ENCODE assay signal across 8 mouse cellular contexts in the genomic region with DNA sequence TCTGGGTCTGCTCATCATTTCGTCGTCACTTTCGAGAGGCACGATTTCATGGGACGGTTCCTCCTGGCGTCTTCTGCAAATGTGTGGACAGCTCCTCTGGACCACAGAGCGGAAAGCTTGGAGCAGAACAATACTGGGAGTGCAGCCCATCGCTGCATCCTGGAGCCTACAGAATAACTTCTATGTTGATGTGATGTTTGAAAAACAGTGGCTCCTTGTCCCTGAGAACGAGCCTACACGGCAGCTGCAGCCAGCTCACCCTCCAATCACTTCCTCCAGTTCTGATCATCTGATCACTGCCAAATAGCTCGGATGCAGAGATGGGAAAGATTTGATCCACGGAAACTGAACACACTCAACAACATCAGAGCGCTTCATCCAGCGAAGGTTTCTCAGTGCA. TPM values are rescaled to one million over a fixed set of nuclear protein-coding genes. Genes with fewer than 3 reads are reported as not detected.
DNase-seq lines count a peak whose midpoint lies in the region; ATAC-seq lines count a peak whose summit lies in the region.

No protein-coding gene starts in this region.

- H3K9ac ChIP-seq in stomach, embryonic 16.5 days (ENCODE audit: low read length): no peak overlapping the region; the same call in 1 of the 2 replicates
- no peak overlapping the region for H3K9ac ChIP-seq in midbrain, embryonic 13.5 days (replicated peaks)

- DNase-seq in cerebellum, postnatal 10 days: peak; percentile 16 to 24
- DNase-seq in urinary bladder, postnatal 14 days (ENCODE audit: low spot score): peak; percentile 17
- no peak for DNase-seq in urinary bladder, adult 2 months (ENCODE audit: low spot score)
- DNase-seq in layer of hippocampus, adult 9-11 months: peak; percentile 55
- no peak for DNase-seq in retina, embryonic 14.5 days (ENCODE audit: low spot score)

- H3K4me2 ChIP-seq in stomach, embryonic 16.5 days (ENCODE audit: low read depth, low read length): peak overlapping the region; percentile 50
- H3K4me2 ChIP-seq in midbrain, embryonic 13.5 days (replicated peaks): no peak overlapping the region

- peak overlapping the region; percentile 77 for H3K27ac ChIP-seq in stomach, embryonic 16.5 days (ENCODE audit: low read length)
- no peak overlapping the region for H3K27ac ChIP-seq in midbrain, embryonic 13.5 days

- WGBS in stomach, embryonic 16.5 days: 49% methylated on average over 14 of the region's 14 CpGs
- WGBS in midbrain, embryonic 13.5 days: 86% methylated on average over 14 of the region's 14 CpGs

- H3K9me3 ChIP-seq in stomach, embryonic 16.5 days (replicated peaks; ENCODE audit: control insufficient read depth, low read length): no peaks in the 10 kb centered on the region
- H3K9me3 ChIP-seq in midbrain, embryonic 13.5 days: no peaks in the 10 kb centered on the region

- peaks cover 11% of the 10 kb centered on the region for H3K4me1 ChIP-seq in stomach, embryonic 16.5 days (ENCODE audit: control insufficient read depth, insufficient read depth, low read length)
- 0 out of 2 replicates have a peak, but pooled peaks cover 5% of the 10 kb centered on the region for H3K4me1 ChIP-seq in midbrain, embryonic 13.5 days (replicated peaks)

- no peaks in the 10 kb centered on the region for H3K27me3 ChIP-seq in stomach, embryonic 16.5 days (ENCODE audit: control insufficient read depth, insufficient read depth, low read length)
- H3K27me3 ChIP-seq in midbrain, embryonic 13.5 days: no peaks in the 10 kb centered on the region

- H3K4me3 ChIP-seq in stomach, embryonic 16.5 days (replicated peaks; ENCODE audit: low read length): peak overlapping the region; percentile 36
- H3K4me3 ChIP-seq in midbrain, embryonic 13.5 days (replicated peaks): no peak overlapping the region

- H3K36me3 ChIP-seq in stomach, embryonic 16.5 days (ENCODE audit: control insufficient read depth, insufficient read depth, low read length): no peaks in the 10 kb centered on the region
- H3K36me3 ChIP-seq in midbrain, embryonic 13.5 days: no peaks in the 10 kb centered on the region

- no peak for ATAC-seq in cerebellum, adult (ENCODE audit: insufficient number of reproducible peaks, low FRiP score, low TSS enrichment)
- ATAC-seq in stomach, embryonic 16.5 days (ENCODE audit: insufficient read depth, low FRiP score): 0 out of 2 replicates have a peak, but pooled peaks have one; percentile 19
- no peak for ATAC-seq in midbrain, embryonic 13.5 days

RNA-seq across cellular contexts. Expression of a gene that starts 49.0 kb away (rescaled TPM):
- polyA plus RNA-seq in urinary bladder, adult 2 months (2012; rRNA removed): 15.2 and 16.0 TPM in 2 replicates
- polyA plus RNA-seq in stomach, embryonic 16.5 days (2015; fragmentation: Nextera tagmentation; extraction: Ambion mirVana): 7.2 and 8.1 TPM in 2 replicates
- 1.8 and 2.1 TPM in 2 replicates for polyA plus RNA-seq in midbrain, embryonic 13.5 days (2015; fragmentation: Nextera tagmentation; extraction: Ambion mirVana)

Comparison
In these comparisons a context has a peak if more than half of its experiments do, and no peak if none do; other contexts are left out.
1. DNase-seq: peak in cerebellum, postnatal 10 days (2 of 2), urinary bladder, postnatal 14 days (single experiment) and layer of hippocampus, adult 9-11 months (single experiment); none in urinary bladder, adult 2 months (single experiment) and retina, embryonic 14.5 days (single experiment).